Mouse (Mus musculus) hindbrain, embryonic 15.5 days (tissue): ENCODE data around the gene Adcy2. TPM values are rescaled to one million over a fixed set of nuclear protein-coding genes. Genes with fewer than 3 reads are reported as not detected.

Source experiments
- ATAC-seq: fragments of 200-750 bp; cut with Nextera tagmentation; 2 replicates; pipeline ENCODE4 v1.8.0; 2017; ENCODE audit warnings: low read depth, moderate number of reproducible peaks, moderate TSS enrichment; ENCODE audit not compliant: low FRiP score
- H3K27ac ChIP-seq: fragments of 300-500 bp; sonication (generic); replicated peaks from 2 replicates; pipeline ENCODE4 v1.5.1; 2015; ENCODE audit warnings: mild to moderate bottlenecking, inconsistent platforms
- H3K27me3 ChIP-seq: fragments of 300-500 bp; sonication (generic); 2 replicates; pipeline ENCODE4 v1.6.1; 2015; ENCODE audit warnings: control low read depth, inconsistent platforms
- H3K36me3 ChIP-seq: fragments of 300-500 bp; sonication (generic); 2 replicates; pipeline ENCODE4 v1.6.1; 2015; ENCODE audit warnings: control low read depth, inconsistent platforms
- H3K4me1 ChIP-seq: fragments of 300-500 bp; sonication (generic); replicated peaks from 2 replicates; pipeline ENCODE4 v1.6.1; 2015; ENCODE audit warnings: control low read depth, inconsistent platforms
- H3K4me2 ChIP-seq: fragments of 300-500 bp; sonication (generic); 2 replicates; pipeline ENCODE4 v1.6.1; 2015; ENCODE audit warnings: moderate library complexity, mild to moderate bottlenecking, inconsistent platforms
- H3K4me3 ChIP-seq: fragments of 300-500 bp; sonication (generic); 2 replicates; pipeline ENCODE4 v1.5.1; 2015; ENCODE audit warnings: mild to moderate bottlenecking, inconsistent platforms
- H3K9ac ChIP-seq: fragments of 300-500 bp; sonication (generic); 2 replicates; pipeline ENCODE4 v1.6.1; 2015; ENCODE audit warnings: inconsistent platforms
- H3K9me3 ChIP-seq: fragments of 300-500 bp; sonication (generic); 2 replicates; pipeline ENCODE4 v1.6.1; 2016; ENCODE audit warnings: control low read depth, inconsistent platforms
- WGBS: fragments of 180-500 bp; shearing (Covaris S2); methylation state at CpG from one replicate; pipeline ENCODE4 v1.1.7; 2015; 5-methylcytosine and 5-hydroxymethylcytosine counted together
- polyA plus RNA-seq: library from polyadenylated mRNA; unstranded; fragments of >200 nt; fragmentation: Nextera tagmentation; extraction: Ambion mirVana; gene quantifications from 2 replicates; pipeline ENCODE4 v1.2.1, GENCODE M21; 2015

Gene Adcy2
- 13.3 and 14.6 TPM in 2 replicates for polyA plus RNA-seq

DNA sequence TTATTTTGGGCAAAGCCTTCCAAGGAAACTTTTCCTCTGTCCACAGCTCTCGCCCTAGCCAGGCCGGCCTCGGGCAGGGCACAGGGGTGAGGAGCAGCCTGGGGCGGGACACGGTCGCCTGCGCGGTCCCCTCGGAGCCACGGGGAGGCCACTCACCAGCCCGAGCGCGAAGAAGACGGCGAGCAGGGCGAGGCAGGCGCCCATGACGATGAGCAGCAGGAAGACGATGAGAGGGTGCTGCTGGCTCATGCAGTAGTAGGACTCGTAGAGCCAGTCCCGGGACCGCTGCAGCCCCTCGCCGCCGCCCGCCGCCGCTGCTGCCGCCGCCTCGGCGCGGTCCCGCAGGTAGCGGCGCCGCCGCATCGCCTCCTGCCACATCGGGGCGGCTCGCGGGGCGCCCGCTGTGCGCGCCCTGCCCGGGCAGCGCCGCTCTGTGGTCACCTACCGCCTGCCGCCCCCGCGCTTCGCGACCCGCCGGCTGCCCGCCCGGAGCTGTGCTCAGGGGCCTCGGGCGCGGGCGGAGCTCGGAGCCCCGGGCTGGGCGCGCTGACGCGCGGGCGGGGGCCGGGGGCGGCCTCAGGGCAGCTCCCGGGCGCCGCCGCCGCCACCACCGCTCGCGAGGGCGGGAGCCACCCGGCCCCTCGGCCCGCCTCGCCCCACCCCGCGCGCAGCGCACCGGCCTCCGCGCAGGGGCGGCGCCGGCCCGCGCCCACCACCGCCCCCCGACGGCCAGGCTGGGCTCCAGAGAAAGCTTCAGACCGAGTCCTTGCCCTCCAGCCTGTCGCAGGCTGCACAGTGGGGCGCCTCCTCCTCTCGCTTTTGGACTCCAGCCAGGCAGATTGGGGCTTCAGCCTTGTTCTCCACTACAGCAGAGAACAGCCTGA, at the start of gene Adcy2:
Gene Adcy2, minus strand, starts transcription at position 624 of the 884 bp plus-strand sequence.
- Histone ChIP-seq H3K36me3 (no peaks in the 10 kb centered on the region), H3K4me3 (peak within 1 kb of the TSS; percentile 69), H3K27me3 (peaks cover 12% of the 10 kb centered on the region), H3K9ac (peak within 1 kb of the TSS; percentile 57), H3K27ac (peak within 1 kb of the TSS; percentile 54), H3K9me3 (no peaks in the 10 kb centered on the region), H3K4me2 (peak within 1 kb of the TSS; percentile 90), H3K4me1 (peaks cover 23% of the 10 kb centered on the region)
- under 1% methylated on average over 49 of the region's 106 CpGs for WGBS
- peak; percentile 87 for ATAC-seq

GRCm38 (mm10) chr13:69036991-69037597, 37.8 kb upstream of the Adcy2 start:
- Histone ChIP-seq H3K27me3 (no peaks in the 10 kb centered on the region), H3K9ac (no peak overlapping the region), H3K4me1 (no peaks in the 10 kb centered on the region), H3K27ac (no peak overlapping the region), H3K9me3 (no peaks in the 10 kb centered on the region), H3K36me3 (no peaks in the 10 kb centered on the region), H3K4me2 (no peak overlapping the region), H3K4me3 (no peak overlapping the region)
- ATAC-seq: no peak
- WGBS: 86% methylated on average over 5 of the region's 5 CpGs

DNA sequence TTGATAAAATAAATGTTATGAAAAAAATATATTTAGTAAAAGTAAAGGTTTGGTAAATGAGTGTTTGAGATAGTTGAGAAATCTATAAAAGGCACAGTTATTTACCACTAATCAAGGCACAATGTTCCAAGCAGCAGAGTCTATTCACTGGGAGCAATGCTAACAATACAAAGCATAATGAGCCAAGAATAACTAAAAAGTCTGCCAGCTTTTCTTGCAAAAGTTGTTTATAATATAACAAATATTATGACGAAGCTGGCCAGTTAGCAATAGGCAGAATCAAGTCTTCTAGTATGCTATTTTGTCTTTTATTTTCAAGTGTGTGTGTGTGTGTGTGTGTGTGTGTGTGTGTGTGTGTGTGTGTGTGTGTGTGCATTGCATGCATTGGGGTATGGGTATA, 35.3 kb upstream of the Adcy2 start:
- Histone ChIP-seq H3K27me3 (no peaks in the 10 kb centered on the region), H3K27ac (no peak overlapping the region), H3K36me3 (no peaks in the 10 kb centered on the region), H3K4me2 (no peak overlapping the region), H3K9me3 (no peaks in the 10 kb centered on the region), H3K4me1 (no peaks in the 10 kb centered on the region), H3K9ac (no peak overlapping the region), H3K4me3 (no peak overlapping the region)
- WGBS: 91% methylated on average over 1 of the region's 1 CpGs
- ATAC-seq: no peak

- Histone ChIP-seq H3K4me2 (no peak overlapping the region), H3K4me3 (no peak overlapping the region), H3K9ac (no peak overlapping the region), H3K27ac (no peak overlapping the region), H3K9me3 (no peaks in the 10 kb centered on the region), H3K4me1 (no peaks in the 10 kb centered on the region), H3K27me3 (no peaks in the 10 kb centered on the region), H3K36me3 (no peaks in the 10 kb centered on the region)
- WGBS: 83% methylated on average over 7 of the region's 7 CpGs
- no peak for ATAC-seq
Measured at GRCm38 (mm10) chr13:69033532-69033931, 34.2 kb upstream of the Adcy2 start.

- Histone ChIP-seq H3K9me3 (no peaks in the 10 kb centered on the region), H3K27ac (no peak overlapping the region), H3K27me3 (no peaks in the 10 kb centered on the region), H3K4me2 (no peak overlapping the region), H3K4me1 (no peaks in the 10 kb centered on the region), H3K9ac (no peak overlapping the region), H3K4me3 (no peak overlapping the region), H3K36me3 (no peaks in the 10 kb centered on the region)
- WGBS: 81% methylated on average over 4 of the region's 4 CpGs
- ATAC-seq: no peak
Measured at GRCm38 (mm10) chr13:69029078-69029757, 29.9 kb upstream of the Adcy2 start.

DNA sequence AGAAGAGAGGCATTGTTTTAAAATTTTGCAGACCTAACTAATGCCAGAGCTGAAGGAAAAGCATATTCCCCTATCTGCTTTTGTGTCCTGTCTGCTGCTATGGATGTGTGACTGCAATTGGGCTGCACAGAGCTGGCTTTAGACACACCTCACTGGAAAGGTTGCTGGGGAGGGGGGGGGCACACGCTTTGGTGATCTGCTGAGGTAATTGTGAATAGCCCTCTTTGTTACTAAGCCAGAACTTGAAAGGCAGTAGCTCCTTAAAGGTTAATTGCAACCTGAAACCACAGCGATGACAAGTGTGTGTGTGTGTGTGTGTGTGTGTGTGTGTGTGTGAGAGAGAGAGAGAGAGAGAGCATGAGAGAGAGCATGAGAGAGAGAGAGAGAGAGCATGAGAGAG, 25.6 kb upstream of the Adcy2 start:
- no peaks in the 10 kb centered on the region for H3K4me1 ChIP-seq
- H3K9ac ChIP-seq: no peak overlapping the region
- no peak for ATAC-seq
- no peak overlapping the region for H3K27ac ChIP-seq
- no peak overlapping the region for H3K4me3 ChIP-seq
- H3K4me2 ChIP-seq: no peak overlapping the region
- WGBS: 67% methylated on average over 2 of the region's 2 CpGs
- no peaks in the 10 kb centered on the region for H3K27me3 ChIP-seq
- no peaks in the 10 kb centered on the region for H3K9me3 ChIP-seq
- H3K36me3 ChIP-seq: no peaks in the 10 kb centered on the region

DNA sequence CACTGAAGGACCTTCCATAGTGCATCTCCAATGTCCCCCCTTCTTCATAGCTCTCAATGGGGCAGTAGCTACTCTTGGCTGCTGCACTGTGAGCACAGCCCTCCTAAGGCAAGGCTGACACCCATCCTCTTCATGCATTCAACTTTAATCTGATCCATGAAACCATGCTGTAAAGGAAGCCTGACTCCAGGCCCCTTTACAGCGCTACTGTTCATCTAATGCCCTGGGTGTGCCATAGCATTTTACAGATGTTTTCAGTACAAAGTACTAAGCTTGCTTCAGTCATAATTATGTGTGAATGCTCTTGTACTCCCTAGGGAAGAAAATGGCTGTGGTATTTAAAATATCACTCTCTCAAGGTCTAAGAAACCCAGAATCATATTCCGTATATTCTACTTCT, 23.9 kb upstream of the Adcy2 start:
- Histone ChIP-seq H3K27me3 (no peaks in the 10 kb centered on the region), H3K4me3 (no peak overlapping the region), H3K27ac (no peak overlapping the region), H3K4me1 (no peaks in the 10 kb centered on the region), H3K9me3 (no peaks in the 10 kb centered on the region), H3K36me3 (no peaks in the 10 kb centered on the region), H3K9ac (no peak overlapping the region), H3K4me2 (no peak overlapping the region)
- 98% methylated on average over 2 of the region's 2 CpGs for WGBS
- ATAC-seq: no peak

DNA sequence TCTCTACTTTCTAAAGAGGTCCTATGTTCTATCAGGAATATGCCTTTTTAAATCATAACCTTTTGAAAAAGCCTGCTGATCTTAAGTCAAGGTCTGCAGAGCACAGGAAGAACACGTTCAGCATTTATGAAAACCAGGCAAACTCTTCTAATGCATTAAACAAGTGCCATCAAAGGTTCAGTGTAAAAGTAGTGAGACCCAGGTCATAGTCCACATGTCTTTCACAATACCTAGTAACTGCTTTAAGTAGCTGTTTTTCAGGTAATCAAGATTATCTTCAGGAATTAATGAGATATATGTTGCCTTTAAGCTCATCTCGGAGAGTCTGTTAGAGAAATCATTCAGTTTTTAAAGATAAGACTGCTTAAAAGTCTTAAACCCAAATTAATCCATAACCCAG, 21.2 kb upstream of the Adcy2 start:
- H3K9ac ChIP-seq: no peak overlapping the region
- no peaks in the 10 kb centered on the region for H3K9me3 ChIP-seq
- no peak overlapping the region for H3K27ac ChIP-seq
- no peak overlapping the region for H3K4me3 ChIP-seq
- no peaks in the 10 kb centered on the region for H3K27me3 ChIP-seq
- no peak for ATAC-seq
- no peaks in the 10 kb centered on the region for H3K36me3 ChIP-seq
- 83% methylated on average over 2 of the region's 2 CpGs for WGBS
- no peak overlapping the region for H3K4me2 ChIP-seq
- H3K4me1 ChIP-seq: no peaks in the 10 kb centered on the region

GRCm38 (mm10) chr13:69006915-69007314, 7.6 kb upstream of the Adcy2 start:
- no peak overlapping the region for H3K4me2 ChIP-seq
- no peak for ATAC-seq
- H3K9ac ChIP-seq: no peak overlapping the region
- no peaks in the 10 kb centered on the region for H3K36me3 ChIP-seq
- H3K4me3 ChIP-seq: no peak overlapping the region
- no peaks in the 10 kb centered on the region for H3K4me1 ChIP-seq
- WGBS: 66% methylated on average over 5 of the region's 5 CpGs
- no peaks in the 10 kb centered on the region for H3K27me3 ChIP-seq
- H3K27ac ChIP-seq: no peak overlapping the region
- no peaks in the 10 kb centered on the region for H3K9me3 ChIP-seq

DNA sequence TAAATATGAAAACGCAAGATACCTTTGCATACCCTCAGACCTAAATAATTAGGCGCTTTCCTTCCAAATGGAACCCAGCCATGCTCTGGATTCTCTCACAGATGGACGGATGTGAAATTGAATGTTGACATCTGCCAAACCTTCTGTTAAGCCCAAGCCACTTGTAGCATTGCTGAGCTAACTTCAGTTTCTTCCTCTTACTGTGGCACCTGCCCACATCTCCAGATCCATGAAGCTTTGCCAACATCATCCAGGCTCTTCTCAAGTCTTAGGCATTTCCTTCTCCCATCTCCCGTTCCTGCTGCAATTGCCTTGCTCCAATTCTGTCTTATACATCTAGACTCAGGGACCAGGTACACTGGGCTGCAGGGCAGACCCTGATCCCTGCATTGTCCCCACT, 6.8 kb upstream of the Adcy2 start:
- H3K9me3 ChIP-seq: no peaks in the 10 kb centered on the region
- H3K27me3 ChIP-seq: peaks cover 1% of the 10 kb centered on the region; the same call in 1 of the 2 replicates
- no peak overlapping the region for H3K4me2 ChIP-seq
- H3K4me3 ChIP-seq: no peak overlapping the region
- no peak overlapping the region for H3K27ac ChIP-seq
- no peaks in the 10 kb centered on the region for H3K4me1 ChIP-seq
- no peak for ATAC-seq
- H3K9ac ChIP-seq: no peak overlapping the region
- 77% methylated on average over 4 of the region's 4 CpGs for whole genome bisulfite sequencing
- no peaks in the 10 kb centered on the region for H3K36me3 ChIP-seq

DNA sequence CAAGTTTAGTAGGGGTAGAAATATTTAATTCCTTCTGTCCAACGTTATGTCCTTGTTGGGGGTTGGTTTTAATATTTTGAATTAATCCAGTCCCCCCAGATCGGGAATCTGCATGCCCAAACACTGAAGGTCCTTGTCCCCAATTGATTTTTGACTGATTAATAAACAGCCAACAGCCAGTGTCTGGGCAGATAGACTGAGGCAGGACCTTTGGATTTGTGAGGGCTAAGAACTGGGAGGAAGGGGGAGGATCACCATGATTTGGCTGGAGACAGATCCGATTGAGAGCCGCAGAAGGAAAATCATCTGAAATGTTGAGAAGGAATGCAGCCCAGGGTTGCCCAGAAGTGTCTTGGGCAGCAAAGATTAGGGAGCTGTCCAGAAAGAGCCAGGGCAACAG, 5.1 kb upstream of the Adcy2 start:
- H3K27ac ChIP-seq: no peak overlapping the region
- no peak overlapping the region for H3K9ac ChIP-seq
- WGBS: 88% methylated on average over 4 of the region's 4 CpGs
- H3K9me3 ChIP-seq: no peaks in the 10 kb centered on the region
- H3K4me3 ChIP-seq: no peak overlapping the region
- ATAC-seq: no peak
- H3K4me2 ChIP-seq: no peak overlapping the region
- no peaks in the 10 kb centered on the region for H3K36me3 ChIP-seq
- H3K27me3 ChIP-seq: peaks cover 12% of the 10 kb centered on the region
- H3K4me1 ChIP-seq: peaks cover 3% of the 10 kb centered on the region; the same call in 1 of the 2 replicates

- peaks cover 12% of the 10 kb centered on the region for H3K27me3 ChIP-seq
- no peak overlapping the region for H3K27ac ChIP-seq
- 79% methylated on average over 5 of the region's 5 CpGs for WGBS
- no peak for ATAC-seq
- no peak overlapping the region for H3K4me3 ChIP-seq
- no peaks in the 10 kb centered on the region for H3K36me3 ChIP-seq
- no peaks in the 10 kb centered on the region for H3K9me3 ChIP-seq
- H3K9ac ChIP-seq: no peak overlapping the region
- H3K4me1 ChIP-seq: peaks cover 17% of the 10 kb centered on the region
- H3K4me2 ChIP-seq: no peak overlapping the region
Measured at GRCm38 (mm10) chr13:69002631-69003030, 3.3 kb upstream of the Adcy2 start.
